In genomic region chr16:62958485-62958884, GRCm38 (mm10) we compare ENCODE assay signal across 26 mouse cellular contexts.
A peak's percentile ranks its signal among the peaks of the same experiment; 100 is the strongest.
DNase-seq lines count a peak whose midpoint lies in the region; ATAC-seq and TF ChIP-seq lines count a peak whose summit lies in the region.
"Had no signal": no experiment of that assay in that cellular context is flagged by ENCODE, and none has a peak within 500 bp of the region (broad histone marks: within the 10 kb centered on the region; RNA-seq: fewer than 3 reads in every experiment).

No protein-coding gene starts in this region.

- ATAC-seq in hindbrain, embryonic 11.5 days (ENCODE audit: low FRiP score): peak; percentile 57; the same call in 1 of the 2 replicates
- ATAC-seq in hindbrain, embryonic 16.5 days: no peak
- peak; percentile 75 for ATAC-seq in midbrain, embryonic 15.5 days (replicated peaks)
- no peak for ATAC-seq in midbrain, postnatal 0 days (ENCODE audit: low FRiP score)
- ATAC-seq in neural tube, embryonic 14.5 days (ENCODE audit: low read depth): peak; percentile 34; the same call in 1 of the 2 replicates
- ATAC-seq: activated CD4-positive, CD25-positive, alpha-beta regulatory T cell, adult 4 months had no signal

- no peak for TF ChIP-seq CTCF in midbrain, postnatal 0 days (IDR thresholded peaks at IDR 0.05)

- H3K9me3 ChIP-seq in hindbrain, embryonic 11.5 days (ENCODE audit: control insufficient read depth, low read length): no peaks in the 10 kb centered on the region
- no peaks in the 10 kb centered on the region for H3K9me3 ChIP-seq in hindbrain, embryonic 16.5 days (ENCODE audit: control insufficient read depth, low read length)
- no peaks in the 10 kb centered on the region for H3K9me3 ChIP-seq in midbrain, embryonic 15.5 days
- no peaks in the 10 kb centered on the region for H3K9me3 ChIP-seq in midbrain, postnatal 0 days (ENCODE audit: low read length)
- H3K9me3 ChIP-seq in neural tube, embryonic 14.5 days (ENCODE audit: control insufficient read depth, low read length): no peaks in the 10 kb centered on the region
- H3K9me3 ChIP-seq: embryonic facial prominence, embryonic 12.5 days; hindbrain, embryonic 15.5 days; kidney, embryonic 15.5 days had no signal

- no peak overlapping the region for H3K9ac ChIP-seq in hindbrain, embryonic 11.5 days (ENCODE audit: low read depth, low read length)
- H3K9ac ChIP-seq in hindbrain, embryonic 16.5 days (ENCODE audit: low read depth, low read length): no peak overlapping the region
- H3K9ac ChIP-seq in midbrain, embryonic 15.5 days: no peak overlapping the region
- no peak overlapping the region for H3K9ac ChIP-seq in midbrain, postnatal 0 days (replicated peaks; ENCODE audit: low read length, poor library complexity, severe bottlenecking)
- H3K9ac ChIP-seq in neural tube, embryonic 14.5 days (replicated peaks; ENCODE audit: low read depth, low read length): no peak overlapping the region
- H3K9ac ChIP-seq: embryonic facial prominence, embryonic 12.5 days; hindbrain, embryonic 15.5 days; kidney, embryonic 15.5 days; liver, embryonic 14.5 days had no signal

- H3K4me3 ChIP-seq in hindbrain, embryonic 11.5 days (ENCODE audit: low read depth, low read length): no peak overlapping the region
- H3K4me3 ChIP-seq in hindbrain, embryonic 16.5 days (ENCODE audit: low read length): no peak overlapping the region
- H3K4me3 ChIP-seq in midbrain, embryonic 15.5 days: no peak overlapping the region
- no peak overlapping the region for H3K4me3 ChIP-seq in midbrain, postnatal 0 days (ENCODE audit: low read depth, low read length)
- H3K4me3 ChIP-seq in neural tube, embryonic 14.5 days (ENCODE audit: low read depth, low read length): no peak overlapping the region
- H3K4me3 ChIP-seq: embryonic facial prominence, embryonic 12.5 days; hindbrain, embryonic 15.5 days; kidney, embryonic 15.5 days had no signal

- no peaks in the 10 kb centered on the region for H3K36me3 ChIP-seq in hindbrain, embryonic 11.5 days (ENCODE audit: control insufficient read depth, insufficient read depth, low read length)
- no peaks in the 10 kb centered on the region for H3K36me3 ChIP-seq in hindbrain, embryonic 16.5 days (ENCODE audit: control insufficient read depth, insufficient read depth, low read length)
- no peaks in the 10 kb centered on the region for H3K36me3 ChIP-seq in midbrain, embryonic 15.5 days (replicated peaks)
- H3K36me3 ChIP-seq in midbrain, postnatal 0 days (ENCODE audit: insufficient read depth, low read length): no peaks in the 10 kb centered on the region
- no peaks in the 10 kb centered on the region for H3K36me3 ChIP-seq in neural tube, embryonic 14.5 days (ENCODE audit: control insufficient read depth, insufficient read depth, low read length)
- H3K36me3 ChIP-seq: embryonic facial prominence, embryonic 12.5 days; hindbrain, embryonic 15.5 days; kidney, embryonic 15.5 days had no signal

- no peaks in the 10 kb centered on the region for H3K27me3 ChIP-seq in hindbrain, embryonic 11.5 days (ENCODE audit: control insufficient read depth, insufficient read depth, low read length)
- no peaks in the 10 kb centered on the region for H3K27me3 ChIP-seq in hindbrain, embryonic 16.5 days (replicated peaks; ENCODE audit: control insufficient read depth, insufficient read depth, low read length)
- no peaks in the 10 kb centered on the region for H3K27me3 ChIP-seq in midbrain, embryonic 15.5 days (replicated peaks)
- H3K27me3 ChIP-seq in midbrain, postnatal 0 days (ENCODE audit: insufficient read depth, low read length): no peaks in the 10 kb centered on the region
- no peaks in the 10 kb centered on the region for H3K27me3 ChIP-seq in neural tube, embryonic 14.5 days (ENCODE audit: control insufficient read depth, insufficient read depth, low read length)
- H3K27me3 ChIP-seq: embryonic facial prominence, embryonic 12.5 days; hindbrain, embryonic 15.5 days; kidney, embryonic 15.5 days had no signal

- WGBS in hindbrain, embryonic 11.5 days: 55% methylated on average over 4 of the region's 4 CpGs
- WGBS in hindbrain, embryonic 16.5 days: 28% methylated on average over 4 of the region's 4 CpGs
- 47% methylated on average over 4 of the region's 4 CpGs for WGBS in midbrain, embryonic 15.5 days
- 43% methylated on average over 4 of the region's 4 CpGs for WGBS in midbrain, postnatal 0 days
- 12% methylated on average over 4 of the region's 4 CpGs for WGBS in neural tube, embryonic 14.5 days

- no peak overlapping the region for H3K4me2 ChIP-seq in hindbrain, embryonic 11.5 days (replicated peaks; ENCODE audit: low read depth, low read length)
- no peak overlapping the region for H3K4me2 ChIP-seq in hindbrain, embryonic 16.5 days (ENCODE audit: low read length)
- no peak overlapping the region for H3K4me2 ChIP-seq in midbrain, embryonic 15.5 days
- no peak overlapping the region for H3K4me2 ChIP-seq in midbrain, postnatal 0 days (ENCODE audit: low read depth, low read length, poor library complexity, severe bottlenecking)
- H3K4me2 ChIP-seq in neural tube, embryonic 14.5 days (ENCODE audit: low read depth, low read length): no peak overlapping the region
- H3K4me2 ChIP-seq: embryonic facial prominence, embryonic 12.5 days; heart, embryonic 11.5 days; hindbrain, embryonic 15.5 days; kidney, embryonic 15.5 days had no signal

- H3K4me1 ChIP-seq in hindbrain, embryonic 11.5 days (replicated peaks; ENCODE audit: control insufficient read depth, insufficient read depth, low read length): no peaks in the 10 kb centered on the region
- no peaks in the 10 kb centered on the region for H3K4me1 ChIP-seq in hindbrain, embryonic 16.5 days (ENCODE audit: control insufficient read depth, insufficient read depth, low read depth, low read length)
- H3K4me1 ChIP-seq in midbrain, embryonic 15.5 days: no peaks in the 10 kb centered on the region
- no peaks in the 10 kb centered on the region for H3K4me1 ChIP-seq in midbrain, postnatal 0 days (ENCODE audit: insufficient read depth, low read length)
- H3K4me1 ChIP-seq in neural tube, embryonic 14.5 days (ENCODE audit: control insufficient read depth, insufficient read depth, low read length): no peaks in the 10 kb centered on the region
- H3K4me1 ChIP-seq: embryonic facial prominence, embryonic 12.5 days; hindbrain, embryonic 15.5 days; kidney, embryonic 15.5 days had no signal

- no peak overlapping the region for H3K27ac ChIP-seq in hindbrain, embryonic 11.5 days (ENCODE audit: low read depth, low read length)
- H3K27ac ChIP-seq in hindbrain, embryonic 16.5 days (ENCODE audit: low read depth, low read length): no peak overlapping the region
- H3K27ac ChIP-seq in midbrain, embryonic 15.5 days: no peak overlapping the region
- no peak overlapping the region for H3K27ac ChIP-seq in midbrain, postnatal 0 days (ENCODE audit: low read depth, low read length)
- H3K27ac ChIP-seq in neural tube, embryonic 14.5 days (ENCODE audit: low read depth, low read length): no peak overlapping the region
- H3K27ac ChIP-seq: embryonic facial prominence, embryonic 12.5 days; hindbrain, embryonic 15.5 days; kidney, embryonic 15.5 days; liver, embryonic 14.5 days had no signal

- peak; percentile 11 for DNase-seq in hindbrain, embryonic 11.5 days (ENCODE audit: low spot score)
- DNase-seq in midbrain, postnatal 0 days (ENCODE audit: low spot score): no peak
- no peak for DNase-seq in c-Kit-positive CD71-positive TER-119-positive erythroid progenitor cells, embryonic 14.5 days (ENCODE audit: low spot score)
- DNase-seq: adrenal gland, adult 2 months; adrenal gland, postnatal 36 days; B cell, adult 2 months; cerebellum, adult 8-10 months; cerebellum, postnatal 25 days; gastrocnemius, postnatal 25 days; heart, adult 18-20 months; heart, postnatal 36 days; kidney, adult 18-20 months; kidney, postnatal 25 days; liver; lung, adult 2 months; lung, postnatal 10 days; right cerebral cortex, postnatal 14 days had no signal

Comparison
In these comparisons a context has a peak if more than half of its experiments do, and no peak if none do; other contexts are left out.
1. ATAC-seq: peak in hindbrain, embryonic 11.5 days (single experiment), midbrain, embryonic 15.5 days (single experiment) and neural tube, embryonic 14.5 days (single experiment); none in hindbrain, embryonic 16.5 days (single experiment) and midbrain, postnatal 0 days (single experiment).